Comparison of ENCODE assay signal across 30 mouse cellular contexts in genomic region chr2:79450684-79451394, GRCm38 (mm10). TPM values are rescaled to one million over a fixed set of nuclear protein-coding genes. Genes with fewer than 3 reads are reported as not detected.
DNase-seq lines count a peak whose midpoint lies in the region; ATAC-seq and TF ChIP-seq lines count a peak whose summit lies in the region.
"Had no signal": no experiment of that assay in that cellular context is flagged by ENCODE, and none has a peak within 500 bp of the region (broad histone marks: within the 10 kb centered on the region; RNA-seq: fewer than 3 reads in every experiment).

No protein-coding gene starts in this region.

- no peak overlapping the region for H3K9ac ChIP-seq in embryonic facial prominence, embryonic 14.5 days (ENCODE audit: low read depth, low read length)
- H3K9ac ChIP-seq in hindbrain, embryonic 13.5 days, result no peak overlapping the region
- no peak overlapping the region for H3K9ac ChIP-seq in hindbrain, embryonic 11.5 days (ENCODE audit: low read depth, low read length)
- no peak overlapping the region for H3K9ac ChIP-seq in midbrain, embryonic 14.5 days (replicated peaks; ENCODE audit: low read length)
- H3K9ac ChIP-seq: embryonic facial prominence, embryonic 15.5 days; heart, embryonic 12.5 days; limb, embryonic 13.5 days; liver, embryonic 12.5 days; neural tube, embryonic 15.5 days had no signal

- WGBS in embryonic facial prominence, embryonic 14.5 days, result 64% methylated on average over 4 of the region's 4 CpGs
- WGBS in embryonic facial prominence, embryonic 10.5 days, result 70% methylated on average over 4 of the region's 4 CpGs
- WGBS in hindbrain, embryonic 13.5 days, result 39% methylated on average over 4 of the region's 4 CpGs
- WGBS in hindbrain, embryonic 11.5 days, result 63% methylated on average over 4 of the region's 4 CpGs
- WGBS in midbrain, embryonic 14.5 days, result 44% methylated on average over 4 of the region's 4 CpGs
- 68% methylated on average over 4 of the region's 4 CpGs for WGBS in midbrain, embryonic 10.5 days

- intact Hi-C loops in left cerebral cortex, adult 2 months (cut with DNase I), result loop anchor here (5.0 kb wide), 1 partner anchor 144 kb away; no protein-coding TSS in a partner anchor

- ATAC-seq in embryonic facial prominence, embryonic 14.5 days (ENCODE audit: low read depth), result no peak
- ATAC-seq in hindbrain, embryonic 13.5 days (ENCODE audit: low FRiP score), result no peak
- ATAC-seq in hindbrain, embryonic 11.5 days (ENCODE audit: low FRiP score), result no peak
- ATAC-seq in midbrain, embryonic 14.5 days (ENCODE audit: low FRiP score, low TSS enrichment), result no peak
- ATAC-seq: intestine, postnatal 0 days; liver, embryonic 12.5 days; Patski had no signal

- no peak for TF ChIP-seq CTCF in left cerebral cortex, adult 2 months (IDR thresholded peaks at IDR 0.05)

- no peaks in the 10 kb centered on the region for H3K4me1 ChIP-seq in embryonic facial prominence, embryonic 14.5 days (ENCODE audit: control insufficient read depth, insufficient read depth, low read length)
- peaks cover 12% of the 10 kb centered on the region for H3K4me1 ChIP-seq in embryonic facial prominence, embryonic 10.5 days
- H3K4me1 ChIP-seq in hindbrain, embryonic 13.5 days (replicated peaks), result peaks cover 22% of the 10 kb centered on the region
- no peaks in the 10 kb centered on the region for H3K4me1 ChIP-seq in hindbrain, embryonic 11.5 days (replicated peaks; ENCODE audit: control insufficient read depth, insufficient read depth, low read length)
- H3K4me1 ChIP-seq in midbrain, embryonic 14.5 days (ENCODE audit: control insufficient read depth, insufficient read depth, low read length), result no peaks in the 10 kb centered on the region
- peaks cover 21% of the 10 kb centered on the region for H3K4me1 ChIP-seq in midbrain, embryonic 10.5 days
- H3K4me1 ChIP-seq: heart, embryonic 12.5 days; liver, embryonic 12.5 days had no signal

- peak; percentile 1 for DNase-seq in embryonic facial prominence, embryonic 14.5 days (ENCODE audit: low spot score)
- no peak for DNase-seq in embryonic facial prominence, embryonic 10.5 days (ENCODE audit: low spot score)
- DNase-seq in hindbrain, embryonic 11.5 days (ENCODE audit: low spot score), result no peak
- DNase-seq in midbrain, embryonic 14.5 days, result peak; percentile 24
- DNase-seq in midbrain, embryonic 10.5 days (ENCODE audit: low spot score), result no peak
- DNase-seq in left cerebral cortex, adult 2 months (ENCODE audit: extremely low spot score in 1 of 2, low spot score in 2 of 2), result no peak
- DNase-seq: adrenal gland, postnatal 36 days; B cell, adult 2 months; embryo, embryonic 11 days; gastrocnemius, postnatal 25 days; heart, adult 18-20 months; heart, postnatal 10 days; kidney, postnatal 25 days; lung, adult 18-20 months; lung, postnatal 10 days; thymus, adult 18-20 months; thymus, postnatal 36 days had no signal

- no peak overlapping the region for H3K27ac ChIP-seq in embryonic facial prominence, embryonic 14.5 days (replicated peaks; ENCODE audit: low read depth, low read length)
- no peak overlapping the region for H3K27ac ChIP-seq in embryonic facial prominence, embryonic 10.5 days (replicated peaks)
- peak overlapping the region; percentile 44; the same call in 1 of the 2 replicates for H3K27ac ChIP-seq in hindbrain, embryonic 13.5 days
- no peak overlapping the region for H3K27ac ChIP-seq in hindbrain, embryonic 11.5 days (ENCODE audit: low read depth, low read length)
- no peak overlapping the region for H3K27ac ChIP-seq in midbrain, embryonic 14.5 days (replicated peaks; ENCODE audit: low read depth, low read length)
- no peak overlapping the region for H3K27ac ChIP-seq in midbrain, embryonic 10.5 days (replicated peaks)
- H3K27ac ChIP-seq in left cerebral cortex, adult 2 months, result no peak overlapping the region
- H3K27ac ChIP-seq: embryonic facial prominence, embryonic 15.5 days; limb, embryonic 13.5 days; liver, embryonic 12.5 days; neural tube, embryonic 15.5 days had no signal

- H3K27me3 ChIP-seq in embryonic facial prominence, embryonic 14.5 days (replicated peaks; ENCODE audit: control insufficient read depth, insufficient read depth, low read length), result peaks cover 33% of the 10 kb centered on the region
- H3K27me3 ChIP-seq in embryonic facial prominence, embryonic 10.5 days (replicated peaks; ENCODE audit: low read depth, poor library complexity, severe bottlenecking), result peaks cover 53% of the 10 kb centered on the region
- peaks cover 19% of the 10 kb centered on the region for H3K27me3 ChIP-seq in hindbrain, embryonic 13.5 days
- H3K27me3 ChIP-seq in hindbrain, embryonic 11.5 days (ENCODE audit: control insufficient read depth, insufficient read depth, low read length), result peaks cover 14% of the 10 kb centered on the region
- no peaks in the 10 kb centered on the region; the same call in 1 of the 2 replicates for H3K27me3 ChIP-seq in midbrain, embryonic 14.5 days (ENCODE audit: control insufficient read depth, insufficient read depth, low read length)
- peaks cover 53% of the 10 kb centered on the region for H3K27me3 ChIP-seq in midbrain, embryonic 10.5 days (ENCODE audit: low read depth, poor library complexity, severe bottlenecking)
- H3K27me3 ChIP-seq: CH12.LX had no signal

- H3K9me3 ChIP-seq in embryonic facial prominence, embryonic 14.5 days (ENCODE audit: control insufficient read depth, low read length), result no peaks in the 10 kb centered on the region
- H3K9me3 ChIP-seq in embryonic facial prominence, embryonic 10.5 days, result no peaks in the 10 kb centered on the region
- H3K9me3 ChIP-seq in hindbrain, embryonic 13.5 days, result no peaks in the 10 kb centered on the region
- no peaks in the 10 kb centered on the region for H3K9me3 ChIP-seq in hindbrain, embryonic 11.5 days (ENCODE audit: control insufficient read depth, low read length)
- no peaks in the 10 kb centered on the region for H3K9me3 ChIP-seq in midbrain, embryonic 14.5 days (ENCODE audit: control insufficient read depth, low read length)
- no peaks in the 10 kb centered on the region for H3K9me3 ChIP-seq in midbrain, embryonic 10.5 days (replicated peaks)
- H3K9me3 ChIP-seq: embryonic facial prominence, embryonic 15.5 days; G1E; heart, embryonic 12.5 days; limb, embryonic 13.5 days; liver, embryonic 12.5 days; neural tube, embryonic 15.5 days had no signal

- no peak overlapping the region for H3K4me2 ChIP-seq in embryonic facial prominence, embryonic 14.5 days (ENCODE audit: low read depth, low read length)
- peak overlapping the region; percentile 29; the same call in 1 of the 2 replicates for H3K4me2 ChIP-seq in hindbrain, embryonic 13.5 days
- H3K4me2 ChIP-seq in hindbrain, embryonic 11.5 days (replicated peaks; ENCODE audit: low read depth, low read length), result no peak overlapping the region
- 0 out of 2 replicates have a peak overlapping the region, but pooled peaks have one; percentile 0 for H3K4me2 ChIP-seq in midbrain, embryonic 14.5 days (ENCODE audit: low read length)
- H3K4me2 ChIP-seq: embryonic facial prominence, embryonic 15.5 days; heart, embryonic 12.5 days; limb, embryonic 13.5 days; liver, embryonic 12.5 days; neural tube, embryonic 15.5 days had no signal

- H3K36me3 ChIP-seq in embryonic facial prominence, embryonic 14.5 days (ENCODE audit: control insufficient read depth, insufficient read depth, low read length), result no peaks in the 10 kb centered on the region
- H3K36me3 ChIP-seq in embryonic facial prominence, embryonic 10.5 days (replicated peaks), result no peaks in the 10 kb centered on the region
- no peaks in the 10 kb centered on the region for H3K36me3 ChIP-seq in hindbrain, embryonic 13.5 days
- H3K36me3 ChIP-seq in hindbrain, embryonic 11.5 days (ENCODE audit: control insufficient read depth, insufficient read depth, low read length), result no peaks in the 10 kb centered on the region
- H3K36me3 ChIP-seq in midbrain, embryonic 14.5 days (ENCODE audit: control insufficient read depth, insufficient read depth, low read length), result no peaks in the 10 kb centered on the region
- no peaks in the 10 kb centered on the region for H3K36me3 ChIP-seq in midbrain, embryonic 10.5 days
- H3K36me3 ChIP-seq: embryonic facial prominence, embryonic 15.5 days; G1E; heart, embryonic 12.5 days; limb, embryonic 13.5 days; liver, embryonic 12.5 days; neural tube, embryonic 15.5 days had no signal

- no peak overlapping the region for H3K4me3 ChIP-seq in embryonic facial prominence, embryonic 14.5 days (ENCODE audit: low read depth, low read length)
- no peak overlapping the region for H3K4me3 ChIP-seq in embryonic facial prominence, embryonic 10.5 days
- no peak overlapping the region for H3K4me3 ChIP-seq in hindbrain, embryonic 13.5 days
- H3K4me3 ChIP-seq in hindbrain, embryonic 11.5 days (ENCODE audit: low read depth, low read length), result no peak overlapping the region
- no peak overlapping the region for H3K4me3 ChIP-seq in midbrain, embryonic 14.5 days (replicated peaks; ENCODE audit: low read depth, low read length)
- H3K4me3 ChIP-seq in midbrain, embryonic 10.5 days, result no peak overlapping the region
- H3K4me3 ChIP-seq in left cerebral cortex, adult 2 months, result no peak overlapping the region
- H3K4me3 ChIP-seq: embryonic facial prominence, embryonic 15.5 days; heart, embryonic 12.5 days; limb, embryonic 13.5 days; liver, embryonic 12.5 days; neural tube, embryonic 15.5 days had no signal

RNA-seq across cellular contexts. Expression of gene Neurod1, which starts 5.7 kb away (rescaled TPM):
- polyA plus RNA-seq in embryonic facial prominence, embryonic 14.5 days (2014; fragmentation: Nextera tagmentation; extraction: Ambion mirVana), result 4.2 and 5.0 TPM in 2 replicates
- 25.1 and 28.7 TPM in 2 replicates for polyA plus RNA-seq in embryonic facial prominence, embryonic 10.5 days (2016; fragmentation: Nextera tagmentation; extraction: Ambion mirVana)
- 50.7 and 53.7 TPM in 2 replicates for polyA plus RNA-seq in hindbrain, embryonic 13.5 days (2015; fragmentation: Nextera tagmentation; extraction: Ambion mirVana)
- polyA plus RNA-seq in hindbrain, embryonic 11.5 days (2014; fragmentation: Nextera tagmentation; extraction: Ambion mirVana), result 31.7 and 32.4 TPM in 2 replicates
- polyA plus RNA-seq in midbrain, embryonic 14.5 days (2014; fragmentation: Nextera tagmentation; extraction: Ambion mirVana), result 37.0 and 40.2 TPM in 2 replicates
- 18.8 and 23.5 TPM in 2 replicates for polyA plus RNA-seq in midbrain, embryonic 10.5 days (2016; fragmentation: Nextera tagmentation; extraction: Ambion mirVana)
- total RNA-seq in left cerebral cortex, adult 2 months (2021), result 10 to 100 TPM; 16.7 to 17.3 TPM
- total RNA-seq: adrenal gland, adult 18-20 months; adrenal gland, postnatal 36 days; CH12.LX; gastrocnemius, postnatal 25 days; heart, adult 18-20 months; heart, postnatal 10 days; megakaryocyte progenitor cell, adult 5-6 weeks had no signal
- polyA plus RNA-seq: G1E; heart, embryonic 12.5 days; kidney, embryonic 14.5 days; limb, embryonic 13.5 days; liver, embryonic 12.5 days; Patski had no signal

RNA-seq across cellular contexts. Expression of gene Cerkl, which starts 5.7 kb away (rescaled TPM):
- polyA plus RNA-seq in embryonic facial prominence, embryonic 14.5 days (2014; fragmentation: Nextera tagmentation; extraction: Ambion mirVana), result 0.88 and 1.2 TPM in 2 replicates
- polyA plus RNA-seq in embryonic facial prominence, embryonic 10.5 days (2016; fragmentation: Nextera tagmentation; extraction: Ambion mirVana), result 4.5 and 5.2 TPM in 2 replicates
- polyA plus RNA-seq in hindbrain, embryonic 13.5 days (2015; fragmentation: Nextera tagmentation; extraction: Ambion mirVana), result 2.5 and 3.3 TPM in 2 replicates
- 2.0 and 2.9 TPM in 2 replicates for polyA plus RNA-seq in hindbrain, embryonic 11.5 days (2014; fragmentation: Nextera tagmentation; extraction: Ambion mirVana)
- 1.1 and 3.3 TPM in 2 replicates for polyA plus RNA-seq in midbrain, embryonic 14.5 days (2014; fragmentation: Nextera tagmentation; extraction: Ambion mirVana)
- 2.0 and 2.6 TPM in 2 replicates for polyA plus RNA-seq in midbrain, embryonic 10.5 days (2016; fragmentation: Nextera tagmentation; extraction: Ambion mirVana)
- total RNA-seq in left cerebral cortex, adult 2 months (2021), result 1 to 10 TPM; 5.6 to 6.3 TPM
- polyA plus RNA-seq: heart, embryonic 12.5 days; Patski had no signal

Comparison
In these comparisons a context has a peak if more than half of its experiments do, and no peak if none do; other contexts are left out.
1. DNase-seq: peak in embryonic facial prominence, embryonic 14.5 days (single experiment) and midbrain, embryonic 14.5 days (single experiment); none in embryonic facial prominence, embryonic 10.5 days (single experiment), hindbrain, embryonic 11.5 days (single experiment), midbrain, embryonic 10.5 days (single experiment) and left cerebral cortex, adult 2 months (0 of 2).
2. H3K4me2 ChIP-seq: peak in hindbrain, embryonic 13.5 days (single experiment) and midbrain, embryonic 14.5 days (single experiment); none in embryonic facial prominence, embryonic 14.5 days (single experiment) and hindbrain, embryonic 11.5 days (single experiment).